Mouse (Mus musculus) intestine, embryonic 14.5 days (tissue): ENCODE data around the gene Cldn16. TPM values are rescaled to one million over a fixed set of nuclear protein-coding genes. Genes with fewer than 3 reads are reported as not detected.
"Not testable (repeated sequence)": the region's sequence is repeated elsewhere in the genome, so short reads cannot be mapped to it uniquely, and the experiment has no call there.

Experiments used
- ATAC-seq: fragments of 200-750 bp; cut with Nextera tagmentation; replicated peaks from 2 replicates; pipeline ENCODE4 v1.8.0; 2017; ENCODE audit warnings: low read depth, moderate number of reproducible peaks, moderate TSS enrichment, moderate library complexity; ENCODE audit not compliant: low FRiP score, low TSS enrichment
- DNase-seq: peaks from one replicate; pipeline ENCODE4 v3.0.0-alpha.2; 2018; ENCODE audit warnings: low spot score
- H3K27ac ChIP-seq: fragments of 300-500 bp; sonication (generic); 2 replicates; pipeline ENCODE4 v1.5.1; 2014; ENCODE audit warnings: low read depth, mild to moderate bottlenecking, control low read depth
- H3K27me3 ChIP-seq: fragments of 300-500 bp; sonication (generic); replicated peaks from 2 replicates; pipeline ENCODE4 v1.6.1; 2014; ENCODE audit warnings: low read length, control low read depth; ENCODE audit not compliant: control insufficient read depth, insufficient read depth
- H3K36me3 ChIP-seq: fragments of 300-500 bp; sonication (generic); 2 replicates; pipeline ENCODE4 v1.6.1; 2014; ENCODE audit warnings: low read length, control low read depth; ENCODE audit not compliant: control insufficient read depth, insufficient read depth
- H3K4me1 ChIP-seq: fragments of 300-500 bp; sonication (generic); replicated peaks from 2 replicates; pipeline ENCODE4 v1.6.1; 2014; ENCODE audit warnings: low read length, control low read depth, mixed read lengths; ENCODE audit not compliant: control insufficient read depth, insufficient read depth
- H3K4me2 ChIP-seq: fragments of 300-500 bp; sonication (generic); 2 replicates; pipeline ENCODE4 v1.6.1; 2014; ENCODE audit warnings: low read length
- H3K4me3 ChIP-seq: fragments of 300-500 bp; sonication (generic); 2 replicates; pipeline ENCODE4 v1.5.1; 2014; ENCODE audit warnings: low read depth, low read length, control low read depth, mixed read lengths
- H3K9ac ChIP-seq: fragments of 300-500 bp; sonication (generic); 2 replicates; pipeline ENCODE4 v1.6.1; 2014; ENCODE audit warnings: mild to moderate bottlenecking, low read length
- H3K9me3 ChIP-seq: fragments of 300-500 bp; sonication (generic); 2 replicates; pipeline ENCODE4 v1.6.1; 2016; ENCODE audit warnings: low read length, control low read depth; ENCODE audit not compliant: control insufficient read depth
- WGBS: fragments of 180-500 bp; shearing (Covaris S2); extraction: QIAGEN DNeasy Blood & Tissue Kit; methylation state at CpG from one replicate; pipeline ENCODE4 v1.1.7; 2014; 5-methylcytosine and 5-hydroxymethylcytosine counted together
- polyA plus RNA-seq: library from polyadenylated mRNA; unstranded; fragments of >200 nt; fragmentation: Nextera tagmentation; extraction: Ambion mirVana; gene quantifications from 2 replicates; pipeline ENCODE4 v1.2.1, GENCODE M21; 2014

Gene Cldn16
- polyA plus RNA-seq, 1 experiment from 2014 or later = not detected

- DNase-seq = peak; percentile 51
- Histone ChIP-seq H3K9ac (no peak overlapping the region), H3K4me2 (no peak overlapping the region), H3K4me3 (no peak overlapping the region), H3K27ac (no peak overlapping the region), H3K4me1 (no peaks in the 10 kb centered on the region), H3K9me3 (no peaks in the 10 kb centered on the region), H3K27me3 (no peaks in the 10 kb centered on the region), H3K36me3 (no peaks in the 10 kb centered on the region)
- no peak for ATAC-seq
- 45% methylated on average over 3 of the region's 3 CpGs for WGBS
These were observed 8.8 kb upstream of the Cldn16 start for GRCm38 (mm10) chr16:26454163-26454562.

- H3K27me3 ChIP-seq = no peaks in the 10 kb centered on the region
- H3K4me3 ChIP-seq = no peak overlapping the region
- H3K9ac ChIP-seq = no peak overlapping the region
- no peaks in the 10 kb centered on the region for H3K9me3 ChIP-seq
- no peak overlapping the region for H3K4me2 ChIP-seq
- H3K27ac ChIP-seq = no peak overlapping the region
- no peak for ATAC-seq
- no peaks in the 10 kb centered on the region for H3K36me3 ChIP-seq
- no peaks in the 10 kb centered on the region for H3K4me1 ChIP-seq
- no peak for DNase-seq
- WGBS = 76% methylated on average over 2 of the region's 2 CpGs
These were observed 6.8 kb upstream of the Cldn16 start for GRCm38 (mm10) chr16:26456182-26456581.

- 84% methylated on average over 4 of the region's 4 CpGs for WGBS
- H3K9ac ChIP-seq = no peak overlapping the region
- H3K4me1 ChIP-seq = no peaks in the 10 kb centered on the region
- H3K36me3 ChIP-seq = no peaks in the 10 kb centered on the region
- DNase-seq (no peak), ATAC-seq (no peak)
- no peaks in the 10 kb centered on the region for H3K27me3 ChIP-seq
- no peaks in the 10 kb centered on the region for H3K9me3 ChIP-seq
- H3K27ac ChIP-seq = no peak overlapping the region
- H3K4me2 ChIP-seq = no peak overlapping the region
- no peak overlapping the region for H3K4me3 ChIP-seq
These were observed 3.6 kb downstream of the Cldn16 start for GRCm38 (mm10) chr16:26466535-26466934.

- Histone ChIP-seq H3K4me3 (no peak overlapping the region), H3K27ac (no peak overlapping the region), H3K4me2 (no peak overlapping the region), H3K36me3 (no peaks in the 10 kb centered on the region), H3K9me3 (no peaks in the 10 kb centered on the region), H3K27me3 (no peaks in the 10 kb centered on the region), H3K9ac (no peak overlapping the region), H3K4me1 (no peaks in the 10 kb centered on the region)
- no peak for DNase-seq
- 90% methylated on average over 4 of the region's 4 CpGs for WGBS
- no peak for ATAC-seq
These were observed 8.3 kb downstream of the Cldn16 start for GRCm38 (mm10) chr16:26471254-26471653.

GRCm38 (mm10) chr16:26495721-26496120, 32.8 kb downstream of the Cldn16 start:
- Histone ChIP-seq H3K27ac (no peak overlapping the region), H3K4me1 (no peaks in the 10 kb centered on the region), H3K9me3 (no peaks in the 10 kb centered on the region), H3K36me3 (no peaks in the 10 kb centered on the region), H3K9ac (no peak overlapping the region), H3K4me3 (no peak overlapping the region), H3K4me2 (no peak overlapping the region), H3K27me3 (no peaks in the 10 kb centered on the region)
- DNase-seq = no peak
- ATAC-seq = no peak
- WGBS = 9% methylated on average over 2 of the region's 2 CpGs

GRCm38 (mm10) chr16:26499705-26500104, 36.8 kb downstream of the Cldn16 start:
- not testable (repeated sequence) for H3K4me2 ChIP-seq, H3K4me1 ChIP-seq, H3K9ac ChIP-seq, H3K27ac ChIP-seq, ATAC-seq, H3K36me3 ChIP-seq, DNase-seq, H3K27me3 ChIP-seq, H3K4me3 ChIP-seq, H3K9me3 ChIP-seq
- WGBS = 71% methylated on average over 3 of the region's 3 CpGs

- ATAC-seq = no peak
- no peaks in the 10 kb centered on the region for H3K27me3 ChIP-seq
- no peaks in the 10 kb centered on the region for H3K4me1 ChIP-seq
- WGBS = 72% methylated on average over 3 of the region's 3 CpGs
- no peak overlapping the region for H3K4me2 ChIP-seq
- no peaks in the 10 kb centered on the region for H3K9me3 ChIP-seq
- DNase-seq = no peak
- no peak overlapping the region for H3K9ac ChIP-seq
- no peak overlapping the region for H3K27ac ChIP-seq
- H3K4me3 ChIP-seq = no peak overlapping the region
- H3K36me3 ChIP-seq = no peaks in the 10 kb centered on the region
These were observed 37.8 kb downstream of the Cldn16 start for GRCm38 (mm10) chr16:26500738-26501137.

- Histone ChIP-seq H3K27ac (no peak overlapping the region), H3K9ac (no peak overlapping the region), H3K27me3 (no peaks in the 10 kb centered on the region), H3K4me2 (no peak overlapping the region), H3K9me3 (no peaks in the 10 kb centered on the region), H3K36me3 (no peaks in the 10 kb centered on the region), H3K4me3 (no peak overlapping the region), H3K4me1 (no peaks in the 10 kb centered on the region)
- 60% methylated on average over 4 of the region's 4 CpGs for whole genome bisulfite sequencing
- DNase-seq = no peak
- no peak for ATAC-seq
These were observed 42.0 kb downstream of the Cldn16 start for GRCm38 (mm10) chr16:26504961-26505360.

GRCm38 (mm10) chr16:26519596-26519995, 56.7 kb downstream of the Cldn16 start:
- H3K36me3 ChIP-seq = no peaks in the 10 kb centered on the region
- H3K4me3 ChIP-seq = no peak overlapping the region
- ATAC-seq (no peak), DNase-seq (no peak)
- no peak overlapping the region for H3K9ac ChIP-seq
- H3K9me3 ChIP-seq = no peaks in the 10 kb centered on the region
- H3K4me2 ChIP-seq = no peak overlapping the region
- whole genome bisulfite sequencing = 53% methylated on average over 2 of the region's 2 CpGs
- H3K4me1 ChIP-seq = no peaks in the 10 kb centered on the region
- H3K27ac ChIP-seq = no peak overlapping the region
- no peaks in the 10 kb centered on the region for H3K27me3 ChIP-seq
